Mouse (Mus musculus): ENCODE measurements around the gene Rad51d.
"Not testable (repeated sequence)": the region's sequence is repeated elsewhere in the genome, so short reads cannot be mapped to it uniquely, and the experiment has no call there.

The Rad51d gene

DNA sequence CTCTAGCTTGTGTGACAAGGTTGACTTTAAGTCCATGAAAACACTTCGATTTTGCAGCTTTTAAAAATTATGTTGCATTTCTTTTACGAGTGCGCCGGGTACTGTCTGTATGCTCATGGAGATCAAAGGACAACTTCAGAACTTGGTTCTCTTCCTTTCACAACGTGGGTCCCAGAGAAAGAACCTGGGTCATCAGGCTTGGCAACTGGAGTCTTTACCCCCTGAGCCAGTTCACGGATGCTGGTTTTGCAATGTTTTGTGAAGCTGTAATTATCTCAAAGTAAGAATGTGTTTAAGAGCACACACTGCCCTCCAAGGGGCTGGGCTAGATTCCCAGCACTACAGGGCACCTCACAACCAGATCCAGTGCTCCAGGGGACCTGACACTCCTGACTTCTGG, 36.3 kb downstream of the Rad51d start:
- no peak for DNase-seq

- DNase-seq: no peak
Measured at GRCm38 (mm10) chr11:82852958-82853357, 37.5 kb downstream of the Rad51d start.

DNA sequence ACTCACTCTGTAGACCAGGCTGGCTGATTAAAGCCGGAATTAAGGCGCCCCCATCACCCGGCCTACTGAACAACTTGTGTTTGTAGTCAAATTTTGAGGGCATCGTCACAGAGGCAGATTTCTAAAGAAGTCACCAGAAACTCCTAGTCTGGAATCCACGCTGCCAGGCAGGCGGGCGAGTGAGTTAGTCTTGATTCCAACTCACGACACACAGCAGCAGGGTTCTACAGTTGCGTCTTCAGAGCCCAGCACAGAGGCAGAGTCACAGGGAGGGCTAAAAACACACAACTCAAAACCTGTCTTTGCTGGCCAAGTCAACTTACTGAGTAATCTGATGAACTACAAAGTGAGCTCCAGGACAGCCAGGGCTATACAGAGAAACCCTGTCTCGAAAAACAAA, 37.9 kb downstream of the Rad51d start:
- DNase-seq: no peak

GRCm38 (mm10) chr11:82852115-82852514, 38.3 kb downstream of the Rad51d start:
- DNase-seq: no peak

- no peak for DNase-seq
Measured at GRCm38 (mm10) chr11:82850259-82850658, 40.2 kb downstream of the Rad51d start.

GRCm38 (mm10) chr11:82847571-82848000, 42.8 kb downstream of the Rad51d start:
- DNase-seq: no peak

- no peak for DNase-seq
Measured at GRCm38 (mm10) chr11:82846938-82847337, 43.5 kb downstream of the Rad51d start.

GRCm38 (mm10) chr11:82846079-82846436, 44.4 kb downstream of the Rad51d start:
- no peak for DNase-seq

DNA sequence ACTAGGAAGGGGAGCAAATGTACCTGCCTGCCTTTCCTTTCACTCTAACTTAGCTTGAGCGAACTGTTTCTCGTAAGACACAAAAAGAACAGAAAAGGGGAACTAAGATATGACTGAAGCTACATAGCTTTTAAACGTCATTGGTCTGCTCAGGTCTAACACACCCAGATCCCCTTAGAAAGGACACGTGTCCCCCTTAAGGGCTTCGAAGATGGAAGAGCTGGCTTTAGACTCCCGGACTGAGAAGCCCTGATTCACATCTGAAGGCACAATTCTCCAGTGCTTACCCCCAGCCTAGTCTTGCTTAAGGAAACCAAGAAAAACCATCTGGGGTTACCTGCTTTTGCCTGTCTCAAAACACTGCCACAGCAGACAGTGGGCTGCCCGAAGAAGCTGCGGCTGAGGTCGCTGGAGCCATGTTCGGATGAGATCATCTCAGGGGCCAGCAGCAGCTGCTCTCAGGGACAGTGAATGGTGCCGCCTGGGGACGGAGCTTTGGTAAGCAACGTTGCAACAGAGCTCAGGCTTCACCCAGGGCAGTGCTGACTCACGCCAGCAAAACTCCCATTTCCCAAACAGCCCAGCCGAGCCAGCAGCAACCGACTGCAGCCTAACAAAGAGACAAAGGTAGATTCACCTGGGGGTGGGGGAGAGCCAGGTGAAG, 44.9 kb downstream of the Rad51d start:
- DNase-seq: peak; percentile 98

DNA sequence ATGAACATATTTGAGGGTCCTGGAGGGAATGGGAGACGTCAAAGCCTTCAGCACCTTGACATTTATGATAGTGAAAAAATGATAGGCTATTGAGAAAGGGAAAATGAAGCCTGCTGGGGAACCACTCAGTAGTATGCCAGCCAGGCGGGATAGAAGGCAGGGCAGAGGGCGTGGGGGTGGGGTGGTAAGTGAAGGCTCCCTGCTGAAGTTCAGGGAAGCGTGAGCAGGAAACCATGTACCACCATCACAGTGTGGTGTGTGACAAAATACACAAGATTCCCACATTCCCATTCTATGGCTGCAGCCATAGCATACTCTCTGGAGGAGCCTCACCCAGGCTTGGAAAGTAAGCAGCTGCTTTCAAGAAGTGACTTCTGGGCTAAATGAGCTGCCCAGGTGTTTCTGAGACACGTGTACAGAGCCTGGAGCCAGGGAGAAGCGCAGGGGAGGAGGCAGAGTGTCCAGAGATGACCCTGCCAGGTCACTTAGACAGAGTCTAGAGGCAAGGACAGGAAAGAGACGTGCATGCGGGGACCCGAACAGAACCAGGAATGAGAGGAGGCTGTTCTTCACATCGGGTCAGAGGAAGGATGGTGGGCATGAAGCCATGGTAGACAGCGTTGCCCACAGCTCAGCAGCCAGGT, 45.5 kb downstream of the Rad51d start:
- no peak for DNase-seq

GRCm38 (mm10) chr11:82838511-82838910, 51.9 kb downstream of the Rad51d start:
- DNase-seq: peak; percentile 90

- DNase-seq: no peak
Measured at GRCm38 (mm10) chr11:82837848-82838247, 52.6 kb downstream of the Rad51d start.

GRCm38 (mm10) chr11:82837192-82837591, 53.2 kb downstream of the Rad51d start:
- DNase-seq: peak; percentile 95

- no peak for DNase-seq
Measured at GRCm38 (mm10) chr11:82835616-82836432, 54.6 kb downstream of the Rad51d start.

GRCm38 (mm10) chr11:82834359-82834758, 56.1 kb downstream of the Rad51d start:
- DNase-seq: not testable (repeated sequence)

DNA sequence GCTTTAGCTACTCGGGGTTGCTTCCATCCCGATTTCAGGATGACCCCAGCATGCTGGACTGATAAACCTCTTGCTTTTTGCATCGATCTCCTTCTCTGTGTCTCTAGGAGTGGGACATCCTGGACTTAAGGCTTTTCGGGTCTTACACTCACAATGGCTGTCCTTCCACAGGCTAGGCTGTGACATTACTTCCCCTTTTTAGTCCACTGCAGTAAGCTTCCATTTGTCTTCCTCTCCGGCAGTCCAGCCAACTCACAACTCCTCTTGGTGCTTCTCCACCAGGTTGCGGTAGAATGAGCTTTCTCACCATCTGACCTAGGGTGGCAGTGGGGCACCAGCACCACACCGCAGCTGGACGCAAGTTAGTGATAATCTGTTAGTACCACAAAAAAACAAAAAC, 56.5 kb downstream of the Rad51d start:
- no peak for DNase-seq

DNA sequence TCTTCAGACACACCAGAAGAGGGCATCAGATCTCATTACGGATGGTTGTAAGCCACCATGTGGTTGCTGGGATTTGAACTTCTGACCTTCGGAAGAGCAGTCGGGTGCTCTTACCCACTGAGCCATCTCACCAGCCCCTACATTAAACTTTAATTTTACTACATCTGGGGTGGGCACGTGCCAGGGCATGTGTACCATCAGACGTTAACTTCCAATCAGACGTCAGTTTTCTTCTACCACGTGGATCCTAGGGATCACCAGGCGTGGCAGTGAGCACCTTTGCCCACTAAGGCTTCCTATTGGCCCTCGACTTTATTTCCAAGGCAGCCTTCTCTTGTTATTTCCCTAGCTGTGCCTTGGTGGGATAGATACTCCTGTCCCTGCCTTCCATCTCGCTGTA, 58.0 kb downstream of the Rad51d start:
- DNase-seq: not testable (repeated sequence)

GRCm38 (mm10) chr11:82831008-82831893, 59.2 kb downstream of the Rad51d start:
- no peak for DNase-seq

GRCm38 (mm10) chr11:82826818-82827217, 63.6 kb downstream of the Rad51d start:
- DNase-seq: no peak

Measured in heart, adult 11 months (tissue).